Mouse (Mus musculus) neural tube, embryonic 14.5 days (tissue): ENCODE results near the gene Spryd4. TPM values are rescaled to one million over a fixed set of nuclear protein-coding genes. Genes with fewer than 3 reads are reported as not detected.
A peak's percentile ranks its signal among the peaks of the same experiment; 100 is the strongest.
"Not testable (repeated sequence)": the region's sequence is repeated elsewhere in the genome, so short reads cannot be mapped to it uniquely, and the experiment has no call there.

Source experiments
- ATAC-seq: fragments of 200-750 bp; cut with Nextera tagmentation; 2 replicates; pipeline ENCODE4 v1.8.0; 2017; ENCODE audit warnings: low read depth, mild to moderate bottlenecking, moderate TSS enrichment, moderate library complexity
- H3K27ac ChIP-seq: fragments of 300-500 bp; sonication (generic); 2 replicates; pipeline ENCODE4 v1.5.1; 2014; ENCODE audit warnings: low read depth, mild to moderate bottlenecking, control low read depth, low read length, moderate library complexity, mixed read lengths
- H3K27me3 ChIP-seq: fragments of 300-500 bp; sonication (generic); 2 replicates; pipeline ENCODE4 v1.6.1; 2014; ENCODE audit warnings: low read length; ENCODE audit not compliant: control insufficient read depth, insufficient read depth
- H3K36me3 ChIP-seq: fragments of 300-500 bp; sonication (generic); 2 replicates; pipeline ENCODE4 v1.6.1; 2014; ENCODE audit warnings: low read length, mixed read lengths; ENCODE audit not compliant: control insufficient read depth, insufficient read depth
- H3K4me1 ChIP-seq: fragments of 300-500 bp; sonication (generic); 2 replicates; pipeline ENCODE4 v1.6.1; 2014; ENCODE audit warnings: low read length; ENCODE audit not compliant: control insufficient read depth, insufficient read depth
- H3K4me2 ChIP-seq: fragments of 300-500 bp; sonication (generic); 2 replicates; pipeline ENCODE4 v1.6.1; 2014; ENCODE audit warnings: mild to moderate bottlenecking, low read depth, low read length, control low read depth
- H3K4me3 ChIP-seq: fragments of 300-500 bp; sonication (generic); 2 replicates; pipeline ENCODE4 v1.5.1; 2014; ENCODE audit warnings: low read depth, low read length, control low read depth, mixed read lengths
- H3K9ac ChIP-seq: fragments of 300-500 bp; sonication (generic); replicated peaks from 2 replicates; pipeline ENCODE4 v1.6.1; 2014; ENCODE audit warnings: low read depth, mild to moderate bottlenecking, control low read depth, low read length, mixed read lengths
- H3K9me3 ChIP-seq: fragments of 300-500 bp; sonication (generic); 2 replicates; pipeline ENCODE4 v1.6.1; 2016; ENCODE audit warnings: low read length; ENCODE audit not compliant: control insufficient read depth
- WGBS: fragments of 180-500 bp; shearing (Covaris S2); extraction: QIAGEN DNeasy Blood & Tissue Kit; methylation state at CpG from one replicate; pipeline ENCODE4 v1.1.7; 2014; 5-methylcytosine and 5-hydroxymethylcytosine counted together
- polyA plus RNA-seq: library from polyadenylated mRNA; unstranded; fragments of >200 nt; fragmentation: Nextera tagmentation; extraction: Ambion mirVana; gene quantifications from 2 replicates; pipeline ENCODE4 v1.2.1, GENCODE M21; 2014

The Spryd4 gene
- polyA plus RNA-seq, 1 experiment from 2014 or later: 20.9 TPM

DNA sequence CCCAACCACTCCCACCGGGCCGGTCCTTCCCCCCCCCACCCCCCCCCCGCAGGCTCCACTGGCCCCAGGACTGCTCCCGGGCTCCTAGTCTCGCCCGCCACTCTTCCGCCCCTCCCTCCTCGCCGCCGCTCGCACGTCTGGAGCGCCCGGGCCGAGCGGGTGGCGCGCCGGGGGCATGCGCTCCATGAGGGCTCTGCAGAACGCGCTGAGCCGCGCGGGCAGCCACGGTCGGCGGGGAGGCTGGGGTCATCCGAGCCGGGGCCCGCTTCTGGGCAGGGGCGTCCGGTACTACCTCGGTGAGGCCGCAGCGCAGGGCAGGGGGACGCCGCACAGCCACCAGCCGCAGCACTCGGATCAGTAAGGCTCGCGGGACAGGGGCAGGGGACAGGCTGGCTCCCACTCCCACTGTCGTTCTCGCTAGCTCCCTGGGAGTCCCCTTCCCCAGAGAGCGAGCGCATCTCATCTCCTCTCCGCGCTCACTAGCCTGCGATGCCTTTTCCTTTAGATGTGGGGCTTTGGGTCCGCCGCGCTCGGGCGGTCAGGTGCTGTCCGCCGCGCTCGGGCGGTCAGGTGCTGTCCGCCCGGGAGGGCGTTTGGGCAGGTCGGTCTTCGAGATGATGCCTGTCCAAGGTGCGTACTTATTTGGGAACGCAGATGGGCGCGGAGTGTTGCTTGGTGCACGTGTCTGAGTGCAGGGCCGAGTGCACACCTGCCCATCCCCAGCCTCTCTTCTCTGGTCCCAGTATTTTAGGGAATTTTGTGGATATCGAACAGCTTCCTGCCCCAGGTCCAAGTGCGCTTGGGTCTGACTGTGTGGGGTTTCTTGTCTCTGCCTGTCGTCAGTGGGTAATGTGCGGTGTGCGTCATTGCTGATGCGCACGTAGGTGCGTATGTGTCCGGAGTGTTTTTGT, 16.8 kb downstream of the Spryd4 start:
- Histone ChIP-seq H3K27ac (peak overlapping the region; percentile 28; the same call in 1 of the 2 replicates), H3K4me3 (peak overlapping the region; percentile 67), H3K4me2 (peak overlapping the region; percentile 96), H3K27me3 (peaks cover 12% of the 10 kb centered on the region), H3K36me3 (no peaks in the 10 kb centered on the region), H3K9me3 (no peaks in the 10 kb centered on the region), H3K9ac (peak overlapping the region; percentile 76), H3K4me1 (0 out of 2 replicates have a peak, but pooled peaks cover 4% of the 10 kb centered on the region)
- peak; percentile 93 for ATAC-seq
- under 1% methylated on average over 71 of the region's 79 CpGs for WGBS

DNA sequence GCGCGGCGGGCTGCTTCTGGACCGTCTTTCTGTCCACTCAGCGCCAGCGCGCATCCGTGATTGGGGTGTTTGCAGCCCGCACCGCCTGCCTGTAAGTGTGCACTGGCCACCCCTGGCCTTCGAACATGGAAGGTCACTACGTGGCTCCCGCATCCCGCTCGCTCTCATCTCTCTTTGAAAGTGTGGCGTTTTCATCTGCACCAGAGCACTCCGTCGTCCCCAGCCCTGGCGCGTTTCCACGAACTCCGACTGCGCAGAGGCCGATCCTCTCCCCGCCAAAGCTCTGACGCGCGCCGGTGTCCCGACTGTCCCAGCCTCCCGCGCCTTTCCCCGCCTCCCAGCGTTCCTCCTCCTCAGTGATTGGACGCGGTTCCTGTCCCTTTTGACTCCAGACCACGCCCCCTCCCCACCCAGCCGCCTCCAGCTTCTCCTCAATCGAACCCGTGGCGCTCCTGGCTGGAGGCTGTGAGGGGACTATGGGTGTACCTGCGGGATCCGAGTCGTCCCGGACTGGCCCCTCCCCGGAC, 17.5 kb downstream of the Spryd4 start, which contains the start of gene Gls2:
Gene Gls2 (plus strand): TSS at position 434 of the 527 bp plus-strand sequence.
- Histone ChIP-seq H3K9me3 (no peaks in the 10 kb centered on the region), H3K9ac (peak within 1 kb of the TSS; percentile 76), H3K27ac (peak within 1 kb of the TSS; percentile 28; the same call in 1 of the 2 replicates), H3K4me1 (0 out of 2 replicates have a peak, but pooled peaks cover 4% of the 10 kb centered on the region), H3K4me2 (peak within 1 kb of the TSS; percentile 96), H3K4me3 (peak within 1 kb of the TSS; percentile 67), H3K36me3 (no peaks in the 10 kb centered on the region), H3K27me3 (peaks cover 12% of the 10 kb centered on the region)
- peak; percentile 96 for ATAC-seq
- WGBS: under 1% methylated on average over 42 of the region's 46 CpGs

DNA sequence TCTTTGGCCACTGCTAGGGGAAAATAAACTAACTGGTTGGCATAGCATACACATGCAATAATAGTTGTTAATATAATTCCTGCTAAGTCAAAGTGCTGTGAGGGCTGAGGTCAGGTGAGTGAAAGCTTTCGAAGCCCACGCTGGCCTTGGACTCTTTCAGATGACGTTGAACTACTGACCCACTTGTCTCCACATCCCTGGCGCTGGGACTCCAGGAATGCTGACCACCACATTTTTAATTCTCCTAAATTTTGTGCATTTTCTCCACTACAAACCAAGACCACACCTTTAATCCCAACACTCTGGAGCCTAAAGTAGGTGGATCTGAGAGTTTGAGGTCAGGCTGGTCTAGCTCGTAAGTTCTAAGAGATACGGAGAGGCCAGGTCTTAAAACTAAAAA, 18.5 kb downstream of the Spryd4 start:
- no peak overlapping the region for H3K27ac ChIP-seq
- H3K4me3 ChIP-seq: no peak overlapping the region
- 0 out of 2 replicates have a peak, but pooled peaks cover 4% of the 10 kb centered on the region for H3K4me1 ChIP-seq
- 95% methylated on average over 6 of the region's 6 CpGs for WGBS
- peaks cover 12% of the 10 kb centered on the region for H3K27me3 ChIP-seq
- H3K36me3 ChIP-seq: no peaks in the 10 kb centered on the region
- no peaks in the 10 kb centered on the region for H3K9me3 ChIP-seq
- H3K4me2 ChIP-seq: no peak overlapping the region
- no peak overlapping the region for H3K9ac ChIP-seq
- ATAC-seq: no peak

DNA sequence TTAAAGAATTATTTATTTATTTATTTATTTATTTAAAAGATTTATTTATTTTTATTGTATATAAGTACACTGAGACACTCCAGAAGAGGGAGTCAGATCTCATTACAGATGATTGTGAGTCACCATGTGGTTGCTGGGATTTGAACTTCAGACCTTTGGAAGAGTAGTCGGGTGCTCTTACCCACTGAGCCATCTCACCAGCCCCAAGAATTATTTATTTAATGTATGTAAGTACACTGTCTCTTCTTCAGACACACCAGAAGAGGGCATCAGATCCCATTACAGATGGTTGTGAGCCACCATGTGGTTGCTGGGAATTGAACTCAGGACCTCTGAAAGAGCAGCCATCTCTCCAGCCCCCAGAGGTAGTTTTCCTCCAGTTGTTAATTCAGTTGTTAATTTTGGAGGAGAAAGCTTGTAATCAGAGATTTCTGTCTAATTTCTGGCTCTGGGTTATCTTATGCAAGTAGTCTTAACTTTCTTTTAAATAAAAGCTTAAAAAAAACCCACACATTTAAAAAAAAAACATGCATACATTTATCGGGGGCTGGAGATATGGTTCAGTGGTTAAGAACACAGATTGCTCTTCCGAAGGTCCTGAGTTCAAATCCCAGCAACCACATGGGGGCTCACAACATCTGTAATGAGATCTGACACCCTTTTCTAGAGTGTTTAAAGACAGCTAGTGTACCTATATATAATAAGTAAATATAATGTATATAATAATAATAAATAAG, 19.4 kb downstream of the Spryd4 start:
- not testable (repeated sequence) for H3K9me3 ChIP-seq, H3K4me3 ChIP-seq, H3K36me3 ChIP-seq, H3K4me1 ChIP-seq, H3K9ac ChIP-seq, H3K4me2 ChIP-seq, ATAC-seq, H3K27ac ChIP-seq
- 93% methylated on average over 3 of the region's 3 CpGs for WGBS
- peaks cover 12% of the 10 kb centered on the region for H3K27me3 ChIP-seq

DNA sequence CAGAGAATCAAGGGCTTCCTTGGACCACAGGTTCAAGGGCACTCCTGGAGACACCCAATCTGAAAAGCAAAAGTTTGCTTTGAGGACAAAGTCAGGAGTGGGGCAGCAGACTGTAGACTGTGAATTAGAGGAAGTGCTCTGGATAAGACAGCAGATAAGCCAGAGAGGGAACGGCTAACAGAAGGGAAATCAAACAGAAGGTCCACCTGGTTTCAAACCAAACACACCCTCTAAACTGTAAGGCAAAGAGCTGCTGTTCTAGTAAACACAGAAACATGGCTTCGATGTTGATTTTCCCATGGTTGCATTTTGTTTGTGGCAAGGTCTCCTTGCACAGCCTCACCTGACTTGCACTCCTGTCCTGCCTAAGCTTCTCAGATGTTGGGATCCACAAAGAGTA, 20.1 kb downstream of the Spryd4 start:
- WGBS: 88% methylated on average over 2 of the region's 2 CpGs
- H3K9ac ChIP-seq: no peak overlapping the region
- H3K27me3 ChIP-seq: peaks cover 12% of the 10 kb centered on the region
- H3K27ac ChIP-seq: no peak overlapping the region
- H3K9me3 ChIP-seq: no peaks in the 10 kb centered on the region
- no peak for ATAC-seq
- 0 out of 2 replicates have a peak, but pooled peaks cover 4% of the 10 kb centered on the region for H3K4me1 ChIP-seq
- H3K36me3 ChIP-seq: no peaks in the 10 kb centered on the region
- no peak overlapping the region for H3K4me3 ChIP-seq
- H3K4me2 ChIP-seq: no peak overlapping the region

DNA sequence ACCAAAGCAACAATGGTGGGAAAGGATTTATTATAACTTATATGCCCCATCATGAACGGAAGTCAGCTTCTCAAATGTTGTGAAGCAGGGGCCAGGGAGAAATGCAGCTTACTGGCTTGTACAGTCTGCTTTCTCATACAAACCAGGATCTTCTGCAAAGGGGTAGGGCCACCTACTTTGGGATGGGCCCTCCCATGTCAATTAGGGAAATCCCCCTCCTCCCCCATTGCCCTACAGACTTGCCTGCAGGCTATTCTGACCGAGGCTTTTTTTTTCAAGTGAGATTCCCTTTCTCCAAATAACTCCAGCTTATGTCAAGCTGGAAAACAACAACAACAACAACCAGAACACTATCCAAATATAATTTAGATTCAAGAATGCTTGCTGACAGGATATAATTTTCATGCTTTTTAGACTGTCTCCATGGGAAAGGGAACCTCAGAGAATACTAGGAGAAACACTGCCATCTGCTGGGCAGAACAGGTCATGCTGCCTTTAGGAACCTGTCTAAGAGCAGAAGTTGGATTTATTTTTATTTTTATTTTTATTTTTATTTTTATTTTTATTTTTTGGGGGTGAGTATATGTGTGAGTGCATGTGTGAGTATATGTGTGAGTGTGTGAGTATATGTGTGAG, 23.2 kb downstream of the Spryd4 start:
- H3K4me1 ChIP-seq: no peaks in the 10 kb centered on the region
- 36% methylated on average over 2 of the region's 2 CpGs for WGBS
- ATAC-seq: no peak
- H3K27me3 ChIP-seq: no peaks in the 10 kb centered on the region
- H3K4me2 ChIP-seq: no peak overlapping the region
- H3K9me3 ChIP-seq: no peaks in the 10 kb centered on the region
- no peak overlapping the region for H3K27ac ChIP-seq
- no peak overlapping the region for H3K9ac ChIP-seq
- H3K4me3 ChIP-seq: no peak overlapping the region
- H3K36me3 ChIP-seq: no peaks in the 10 kb centered on the region

DNA sequence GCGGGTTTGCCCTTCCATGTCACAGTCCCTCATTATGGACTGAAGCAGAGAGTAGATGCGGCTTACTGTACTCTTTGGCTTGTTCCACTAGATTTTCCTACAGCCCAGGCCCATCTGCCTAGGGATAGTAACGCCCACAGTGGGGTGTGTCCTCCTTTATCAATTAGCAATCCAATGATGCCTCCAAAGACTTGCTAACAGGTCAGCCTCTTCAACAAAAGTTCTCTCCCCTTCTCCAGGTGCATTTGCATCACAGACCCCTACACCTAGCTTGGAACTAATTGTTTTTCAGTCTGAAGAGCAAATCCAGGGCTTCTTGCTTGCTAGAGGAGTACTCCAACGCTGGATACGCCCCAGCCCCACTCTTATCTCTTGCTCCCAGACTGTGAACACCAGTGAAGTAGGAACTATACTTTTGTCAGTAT, 24.4 kb downstream of the Spryd4 start:
- no peak overlapping the region for H3K4me2 ChIP-seq
- no peaks in the 10 kb centered on the region for H3K9me3 ChIP-seq
- ATAC-seq: no peak
- H3K4me1 ChIP-seq: no peaks in the 10 kb centered on the region
- no peak overlapping the region for H3K27ac ChIP-seq
- no peaks in the 10 kb centered on the region for H3K27me3 ChIP-seq
- no peaks in the 10 kb centered on the region for H3K36me3 ChIP-seq
- H3K4me3 ChIP-seq: no peak overlapping the region
- 66% methylated on average over 5 of the region's 5 CpGs for WGBS
- no peak overlapping the region for H3K9ac ChIP-seq

DNA sequence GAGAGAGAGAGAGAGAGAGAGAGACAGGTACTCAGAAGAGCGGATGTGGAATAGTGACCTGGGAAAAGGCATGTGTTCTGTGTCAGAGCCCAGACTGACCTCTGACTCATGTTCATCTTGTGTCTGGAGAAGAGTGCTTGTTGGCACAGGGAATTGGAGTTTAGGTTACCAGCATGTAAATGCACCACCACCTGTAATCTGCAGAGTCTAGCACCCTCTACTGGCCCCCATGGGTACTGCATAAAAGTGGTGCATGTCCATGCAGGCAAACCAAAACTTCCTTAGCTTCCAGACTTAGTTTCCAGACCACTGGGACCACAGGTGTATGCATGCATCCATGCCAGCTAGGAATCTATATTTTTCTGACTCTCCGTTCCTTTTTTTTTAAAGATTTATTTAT, 25.6 kb downstream of the Spryd4 start:
- Histone ChIP-seq H3K4me2 (no peak overlapping the region), H3K4me1 (no peaks in the 10 kb centered on the region), H3K4me3 (no peak overlapping the region), H3K36me3 (no peaks in the 10 kb centered on the region), H3K9ac (no peak overlapping the region), H3K9me3 (no peaks in the 10 kb centered on the region), H3K27ac (no peak overlapping the region), H3K27me3 (no peaks in the 10 kb centered on the region)
- no peak; the same call in 1 of the 2 replicates for ATAC-seq
- 71% methylated on average over 2 of the region's 2 CpGs for WGBS
